Mouse (Mus musculus) urinary bladder, postnatal 10 days (tissue): ENCODE measurements around the gene Clspn.
"Not testable (repeated sequence)": the region's sequence is repeated elsewhere in the genome, so short reads cannot be mapped to it uniquely, and the experiment has no call there.

Source experiments
- DNase-seq: peaks from one replicate; pipeline ENCODE4 v3.0.0; 2022; ENCODE audit warnings: low spot score

Clspn gene

GRCm38 (mm10) chr4:126556809-126557711, at the start of gene Clspn:
Clspn (plus strand) TSS chr4:126556935.
- peak; percentile 38 for DNase-seq

- DNase-seq: no peak
Observed at GRCm38 (mm10) chr4:126508110-126508899, 48.4 kb upstream of the Clspn start.

- no peak for DNase-seq
Observed at GRCm38 (mm10) chr4:126509072-126509471, 47.7 kb upstream of the Clspn start.

- no peak for DNase-seq
Observed at GRCm38 (mm10) chr4:126511013-126511412, 45.7 kb upstream of the Clspn start.

- no peak for DNase-seq
Observed at GRCm38 (mm10) chr4:126512308-126513066, 44.2 kb upstream of the Clspn start.

GRCm38 (mm10) chr4:126526164-126526563, 30.6 kb upstream of the Clspn start:
- no peak for DNase-seq

GRCm38 (mm10) chr4:126526828-126527227, 29.9 kb upstream of the Clspn start:
- DNase-seq: no peak

GRCm38 (mm10) chr4:126532292-126532691, 24.4 kb upstream of the Clspn start:
- DNase-seq: no peak

- DNase-seq: no peak
Observed at GRCm38 (mm10) chr4:126532827-126533728, 23.7 kb upstream of the Clspn start, which contains the start of gene Ago4. Ago4 (minus strand) TSS chr4:126533472.

GRCm38 (mm10) chr4:126533729-126534070, 23.0 kb upstream of the Clspn start:
- no peak for DNase-seq

GRCm38 (mm10) chr4:126535631-126536030, 21.1 kb upstream of the Clspn start:
- DNase-seq: not testable (repeated sequence)

- DNase-seq: no peak
Observed at GRCm38 (mm10) chr4:126536865-126537264, 19.9 kb upstream of the Clspn start.

GRCm38 (mm10) chr4:126540487-126541071, 16.2 kb upstream of the Clspn start:
- no peak for DNase-seq

GRCm38 (mm10) chr4:126542838-126543237, 13.9 kb upstream of the Clspn start:
- no peak for DNase-seq

- no peak for DNase-seq
Observed at GRCm38 (mm10) chr4:126545016-126545415, 11.7 kb upstream of the Clspn start.

- no peak for DNase-seq
Observed at GRCm38 (mm10) chr4:126545703-126546102, 11.0 kb upstream of the Clspn start.

- no peak for DNase-seq
Observed at GRCm38 (mm10) chr4:126546183-126546582, 10.6 kb upstream of the Clspn start.

GRCm38 (mm10) chr4:126552136-126552535, 4.6 kb upstream of the Clspn start:
- DNase-seq: no peak

GRCm38 (mm10) chr4:126553105-126553504, 3.6 kb upstream of the Clspn start:
- DNase-seq: no peak

GRCm38 (mm10) chr4:126553685-126554084, 3.0 kb upstream of the Clspn start:
- DNase-seq: no peak

GRCm38 (mm10) chr4:126554462-126554861, 2.3 kb upstream of the Clspn start:
- DNase-seq: no peak
